Mouse (Mus musculus) neural tube, embryonic 11.5 days (tissue): Measurements from ENCODE around the gene Baiap2l1. TPM values are rescaled to one million over a fixed set of nuclear protein-coding genes. Genes with fewer than 3 reads are reported as not detected.

Experiments used
- ATAC-seq: fragments of 200-750 bp; cut with Nextera tagmentation; 2 replicates; pipeline ENCODE4 v1.8.0; 2017; ENCODE audit warnings: moderate number of reproducible peaks, mild to moderate bottlenecking, moderate TSS enrichment, moderate library complexity; ENCODE audit not compliant: insufficient read depth, low FRiP score, low TSS enrichment
- DNase-seq: peaks from one replicate; pipeline ENCODE4 v3.0.0-alpha.2; 2015; ENCODE audit warnings: low spot score
- H3K27ac ChIP-seq: fragments of 300-500 bp; sonication (generic); 2 replicates; pipeline ENCODE4 v1.5.1; 2014; ENCODE audit warnings: low read depth, mild to moderate bottlenecking, low read length
- H3K27me3 ChIP-seq: fragments of 300-500 bp; sonication (generic); 2 replicates; pipeline ENCODE4 v1.6.1; 2014; ENCODE audit warnings: mild to moderate bottlenecking, low read length, mixed read lengths; ENCODE audit not compliant: control insufficient read depth, insufficient read depth
- H3K36me3 ChIP-seq: fragments of 300-500 bp; sonication (generic); 2 replicates; pipeline ENCODE4 v1.6.1; 2014; ENCODE audit warnings: mild to moderate bottlenecking, low read length, moderate library complexity, mixed read lengths; ENCODE audit not compliant: control insufficient read depth, insufficient read depth
- H3K4me1 ChIP-seq: fragments of 300-500 bp; sonication (generic); 2 replicates; pipeline ENCODE4 v1.6.1; 2014; ENCODE audit warnings: low read length, mixed read lengths; ENCODE audit not compliant: control insufficient read depth, insufficient read depth
- H3K4me2 ChIP-seq: fragments of 300-500 bp; sonication (generic); 2 replicates; pipeline ENCODE4 v1.6.1; 2014; ENCODE audit warnings: low read depth, mild to moderate bottlenecking, moderate library complexity
- H3K4me3 ChIP-seq: fragments of 300-500 bp; sonication (generic); 2 replicates; pipeline ENCODE4 v1.5.1; 2014; ENCODE audit warnings: low read depth, low read length
- H3K9ac ChIP-seq: fragments of 300-500 bp; sonication (generic); 2 replicates; pipeline ENCODE4 v1.6.1; 2014; ENCODE audit warnings: mild to moderate bottlenecking, low read length
- H3K9me3 ChIP-seq: fragments of 300-500 bp; sonication (generic); 2 replicates; pipeline ENCODE4 v1.6.1; 2016; ENCODE audit warnings: low read length; ENCODE audit not compliant: control insufficient read depth
- WGBS: fragments of 180-500 bp; shearing (Covaris S2); extraction: QIAGEN DNeasy Blood & Tissue Kit; methylation state at CpG from one replicate; pipeline ENCODE4 v1.1.7; 2014; 5-methylcytosine and 5-hydroxymethylcytosine counted together
- polyA plus RNA-seq: library from polyadenylated mRNA; unstranded; fragments of >200 nt; fragmentation: Nextera tagmentation; extraction: Ambion mirVana; gene quantifications from 2 replicates; pipeline ENCODE4 v1.2.1, GENCODE M21; 2014

Gene Baiap2l1
- 2.3 and 2.9 TPM in 2 replicates for polyA plus RNA-seq

- Histone ChIP-seq H3K27me3 (peaks cover 9% of the 10 kb centered on the region), H3K4me2 (peak within 1 kb of the TSS; percentile 91), H3K4me3 (peak within 1 kb of the TSS; percentile 53), H3K9ac (peak within 1 kb of the TSS; percentile 20), H3K4me1 (peaks cover 2% of the 10 kb centered on the region; the same call in 1 of the 2 replicates), H3K36me3 (no peaks in the 10 kb centered on the region), H3K27ac (no peak within 1 kb of the TSS), H3K9me3 (no peaks in the 10 kb centered on the region)
- peak; percentile 88 for DNase-seq
- peak; percentile 95 for ATAC-seq
- WGBS: 0% methylated on average over 60 of the region's 60 CpGs
Measured at GRCm38 (mm10) chr5:144357881-144358591, at the start of gene Baiap2l1. Gene Baiap2l1 (minus strand): TSS chr5:144358112.

GRCm38 (mm10) chr5:144406256-144406655 lies 48.3 kb upstream of the Baiap2l1 start:
- ATAC-seq (no peak), DNase-seq (no peak)
- no peak overlapping the region for H3K9ac ChIP-seq
- H3K27me3 ChIP-seq: no peaks in the 10 kb centered on the region
- H3K9me3 ChIP-seq: no peaks in the 10 kb centered on the region
- no peak overlapping the region for H3K27ac ChIP-seq
- no peaks in the 10 kb centered on the region for H3K36me3 ChIP-seq
- H3K4me1 ChIP-seq: no peaks in the 10 kb centered on the region
- WGBS: 90% methylated on average over 11 of the region's 11 CpGs
- no peak overlapping the region for H3K4me2 ChIP-seq
- no peak overlapping the region for H3K4me3 ChIP-seq

- DNase-seq: no peak
Measured at GRCm38 (mm10) chr5:144400821-144401220, 42.9 kb upstream of the Baiap2l1 start.

GRCm38 (mm10) chr5:144397566-144397965 lies 39.7 kb upstream of the Baiap2l1 start:
- no peaks in the 10 kb centered on the region for H3K36me3 ChIP-seq
- H3K27me3 ChIP-seq: no peaks in the 10 kb centered on the region
- ATAC-seq (no peak), DNase-seq (no peak)
- 22% methylated on average over 5 of the region's 9 CpGs for WGBS
- H3K4me2 ChIP-seq: no peak overlapping the region
- H3K9me3 ChIP-seq: no peaks in the 10 kb centered on the region
- no peaks in the 10 kb centered on the region for H3K4me1 ChIP-seq
- H3K4me3 ChIP-seq: no peak overlapping the region
- H3K27ac ChIP-seq: no peak overlapping the region
- H3K9ac ChIP-seq: no peak overlapping the region

More at GRCm38 (mm10) chr5:144400821-144401220, 42.9 kb upstream of the Baiap2l1 start:
- Histone ChIP-seq H3K4me3 (no peak overlapping the region), H3K9ac (no peak overlapping the region; the same call in 1 of the 2 replicates), H3K4me1 (no peaks in the 10 kb centered on the region), H3K27ac (no peak overlapping the region), H3K4me2 (no peak overlapping the region), H3K9me3 (no peaks in the 10 kb centered on the region), H3K27me3 (no peaks in the 10 kb centered on the region), H3K36me3 (no peaks in the 10 kb centered on the region)
- WGBS: 48% methylated on average over 5 of the region's 5 CpGs
- no peak for ATAC-seq

GRCm38 (mm10) chr5:144394142-144394541 lies 36.2 kb upstream of the Baiap2l1 start:
- H3K4me1 ChIP-seq: no peaks in the 10 kb centered on the region
- no peak for DNase-seq
- H3K36me3 ChIP-seq: no peaks in the 10 kb centered on the region
- no peak for ATAC-seq
- no peak overlapping the region for H3K27ac ChIP-seq
- no peaks in the 10 kb centered on the region for H3K27me3 ChIP-seq
- H3K4me3 ChIP-seq: no peak overlapping the region
- no peaks in the 10 kb centered on the region for H3K9me3 ChIP-seq
- WGBS: 91% methylated on average over 2 of the region's 2 CpGs
- no peak overlapping the region for H3K4me2 ChIP-seq
- H3K9ac ChIP-seq: no peak overlapping the region

- H3K4me3 ChIP-seq: no peak overlapping the region
- H3K4me2 ChIP-seq: no peak overlapping the region
- H3K4me1 ChIP-seq: no peaks in the 10 kb centered on the region
- peak; percentile 60 for DNase-seq
- H3K27ac ChIP-seq: no peak overlapping the region
- no peaks in the 10 kb centered on the region for H3K36me3 ChIP-seq
- H3K9ac ChIP-seq: no peak overlapping the region
- no peak for ATAC-seq
- H3K9me3 ChIP-seq: 0 out of 2 replicates have a peak, but pooled peaks cover 2% of the 10 kb centered on the region
- 7% methylated on average over 6 of the region's 6 CpGs for WGBS
- H3K27me3 ChIP-seq: no peaks in the 10 kb centered on the region
Measured at GRCm38 (mm10) chr5:144387851-144388250, 29.9 kb upstream of the Baiap2l1 start.

- ATAC-seq (no peak), DNase-seq (no peak)
- Histone ChIP-seq H3K4me3 (no peak overlapping the region), H3K36me3 (no peaks in the 10 kb centered on the region), H3K27ac (no peak overlapping the region), H3K27me3 (no peaks in the 10 kb centered on the region), H3K9me3 (0 out of 2 replicates have a peak, but pooled peaks cover 2% of the 10 kb centered on the region), H3K9ac (no peak overlapping the region), H3K4me2 (no peak overlapping the region), H3K4me1 (no peaks in the 10 kb centered on the region)
- WGBS: 66% methylated on average over 3 of the region's 3 CpGs
Measured at GRCm38 (mm10) chr5:144383936-144384335, 26.0 kb upstream of the Baiap2l1 start.

GRCm38 (mm10) chr5:144381782-144382181 lies 23.9 kb upstream of the Baiap2l1 start:
- no peak overlapping the region for H3K27ac ChIP-seq
- H3K4me2 ChIP-seq: no peak overlapping the region
- H3K9ac ChIP-seq: no peak overlapping the region
- no peak overlapping the region for H3K4me3 ChIP-seq
- no peaks in the 10 kb centered on the region for H3K36me3 ChIP-seq
- no peak for DNase-seq
- H3K27me3 ChIP-seq: no peaks in the 10 kb centered on the region
- H3K4me1 ChIP-seq: no peaks in the 10 kb centered on the region
- 0 out of 2 replicates have a peak, but pooled peaks cover 2% of the 10 kb centered on the region for H3K9me3 ChIP-seq
- 90% methylated on average over 3 of the region's 3 CpGs for WGBS
- no peak for ATAC-seq

GRCm38 (mm10) chr5:144380689-144381088 lies 22.8 kb upstream of the Baiap2l1 start:
- 86% methylated on average over 7 of the region's 7 CpGs for WGBS
- Histone ChIP-seq H3K9ac (no peak overlapping the region), H3K4me3 (no peak overlapping the region), H3K4me1 (no peaks in the 10 kb centered on the region), H3K4me2 (no peak overlapping the region), H3K27ac (no peak overlapping the region), H3K9me3 (0 out of 2 replicates have a peak, but pooled peaks cover 2% of the 10 kb centered on the region), H3K27me3 (no peaks in the 10 kb centered on the region), H3K36me3 (no peaks in the 10 kb centered on the region)
- ATAC-seq (no peak), DNase-seq (no peak)
